Mouse (Mus musculus): ENCODE data around the gene Ddb2.

DNA sequence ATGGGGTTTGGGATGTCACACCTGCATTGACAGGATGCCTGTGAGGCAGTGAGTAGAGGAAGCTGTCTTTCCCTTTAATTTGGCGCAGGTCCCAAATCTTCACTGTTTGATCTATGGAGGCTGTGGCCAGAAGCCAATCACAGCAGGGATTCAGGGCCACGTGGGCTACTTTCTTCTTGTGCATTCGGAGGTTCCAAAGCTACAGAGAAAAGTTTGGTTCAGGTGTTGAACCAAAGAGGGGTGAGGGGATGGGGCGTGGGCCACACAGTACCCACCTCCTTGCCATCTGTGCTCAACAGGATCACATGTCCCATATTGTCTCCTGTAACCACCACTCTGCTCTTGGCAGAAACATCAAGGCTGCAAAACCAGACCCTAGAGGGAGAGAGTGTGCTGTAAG, 19.8 kb downstream of the Ddb2 start:
- TF ChIP-seq ZNF384 (IDR thresholded peaks at IDR 0.05; ENCODE audit: low read depth, low read length) (no peak), HCFC1 (IDR thresholded peaks at IDR 0.05; ENCODE audit: borderline replicate concordance, insufficient read depth, low read length) (no peak)
